Mouse (Mus musculus) forebrain, embryonic 15.5 days (tissue): ENCODE data around the gene Dbn1. TPM values are rescaled to one million over a fixed set of nuclear protein-coding genes. Genes with fewer than 3 reads are reported as not detected.

ENCODE experiments used
- ATAC-seq: fragments of 200-750 bp; cut with Nextera tagmentation; replicated peaks from 2 replicates; pipeline ENCODE4 v1.8.0; 2017; ENCODE audit warnings: mild to moderate bottlenecking, moderate TSS enrichment, moderate library complexity
- H3K27ac ChIP-seq: fragments of 300-500 bp; sonication (generic); replicated peaks from 2 replicates; pipeline ENCODE4 v1.5.1; 2015; ENCODE audit warnings: mild to moderate bottlenecking, inconsistent platforms
- H3K27me3 ChIP-seq: fragments of 300-500 bp; sonication (generic); 2 replicates; pipeline ENCODE4 v1.6.1; 2015; ENCODE audit warnings: inconsistent platforms
- H3K36me3 ChIP-seq: fragments of 300-500 bp; sonication (generic); 2 replicates; pipeline ENCODE4 v1.6.1; 2015; ENCODE audit warnings: mild to moderate bottlenecking, inconsistent platforms
- H3K4me1 ChIP-seq: fragments of 300-500 bp; sonication (generic); 2 replicates; pipeline ENCODE4 v1.6.1; 2015; ENCODE audit warnings: inconsistent platforms
- H3K4me2 ChIP-seq: fragments of 300-500 bp; sonication (generic); replicated peaks from 2 replicates; pipeline ENCODE4 v1.6.1; 2015; ENCODE audit warnings: mild to moderate bottlenecking, inconsistent platforms
- H3K4me3 ChIP-seq: fragments of 300-500 bp; sonication (generic); 2 replicates; pipeline ENCODE4 v1.5.1; 2015; ENCODE audit warnings: mild to moderate bottlenecking, inconsistent platforms
- H3K9ac ChIP-seq: fragments of 300-500 bp; sonication (generic); replicated peaks from 2 replicates; pipeline ENCODE4 v1.6.1; 2015; ENCODE audit warnings: mild to moderate bottlenecking, inconsistent platforms
- H3K9me3 ChIP-seq: fragments of 300-500 bp; sonication (generic); 2 replicates; pipeline ENCODE4 v1.6.1; 2016; ENCODE audit warnings: inconsistent platforms
- WGBS: fragments of 180-500 bp; shearing (Covaris S2); methylation state at CpG from one replicate; pipeline ENCODE4 v1.1.7; 2015; ENCODE audit warnings: mixed read lengths; 5-methylcytosine and 5-hydroxymethylcytosine counted together
- polyA plus RNA-seq: library from polyadenylated mRNA; unstranded; fragments of >200 nt; fragmentation: Nextera tagmentation; extraction: Ambion mirVana; gene quantifications from 2 replicates; pipeline ENCODE4 v1.2.1, GENCODE M21; 2015

The Dbn1 gene
- 732 and 750 TPM in 2 replicates for polyA plus RNA-seq

DNA sequence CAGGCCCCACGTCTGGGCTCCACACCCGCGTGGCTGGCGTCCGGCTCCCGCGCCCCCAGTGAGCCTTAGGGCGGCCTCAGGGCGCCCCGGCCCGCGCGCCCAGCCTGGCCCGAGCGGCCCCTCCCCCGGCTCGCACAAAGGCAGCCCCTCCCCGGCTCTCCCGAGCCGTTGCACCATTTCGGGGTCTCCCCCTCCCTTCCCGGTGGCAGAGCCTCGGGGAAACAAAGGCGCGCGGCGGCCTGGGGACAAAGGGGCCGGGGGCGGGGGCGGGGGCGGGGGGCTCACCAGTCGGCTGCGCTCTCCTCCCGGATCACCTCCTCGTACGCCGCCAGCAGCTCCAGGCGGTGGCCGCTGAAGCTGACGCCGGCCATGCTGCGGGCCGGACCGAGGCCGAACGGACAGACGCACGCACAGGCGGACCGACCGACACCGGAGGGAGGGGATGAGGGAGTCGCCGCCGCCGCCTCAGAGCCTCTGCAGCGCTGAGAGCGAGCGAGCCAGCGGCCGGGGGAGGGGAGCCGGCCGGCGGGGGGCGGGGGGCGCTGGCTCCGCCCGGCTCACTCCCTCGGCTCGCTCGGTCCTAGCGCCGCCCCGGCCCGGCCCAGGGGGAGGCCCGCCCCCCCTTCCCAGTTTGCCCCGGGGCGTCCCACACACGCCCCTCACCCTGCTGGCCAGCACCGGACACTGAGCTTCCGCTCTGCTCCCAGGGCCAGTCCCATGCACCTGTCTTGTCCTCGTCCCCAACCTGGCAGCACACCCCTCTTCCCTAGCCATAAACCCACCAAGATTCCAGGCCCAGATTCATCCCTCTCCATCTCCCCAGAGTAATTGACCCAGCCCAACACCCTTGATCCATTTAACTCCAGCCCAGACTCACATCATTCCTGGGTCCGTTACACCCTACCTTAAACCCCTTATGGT lies at the start of gene Dbn1:
TSS of gene Dbn1 (minus strand) at position 534 of the 921 bp plus-strand sequence.
- peak within 1 kb of the TSS; percentile 99 for H3K9ac ChIP-seq
- H3K36me3 ChIP-seq: peaks cover 3% of the 10 kb centered on the region; the same call in 1 of the 2 replicates
- under 1% methylated on average over 62 of the region's 83 CpGs for WGBS
- no peaks in the 10 kb centered on the region for H3K9me3 ChIP-seq
- peaks cover 42% of the 10 kb centered on the region for H3K4me1 ChIP-seq
- peak within 1 kb of the TSS; percentile 96 for H3K4me2 ChIP-seq
- H3K27ac ChIP-seq: peak within 1 kb of the TSS; percentile 98
- ATAC-seq: peak; percentile 84
- no peaks in the 10 kb centered on the region for H3K27me3 ChIP-seq
- peak within 1 kb of the TSS; percentile 73 for H3K4me3 ChIP-seq

DNA sequence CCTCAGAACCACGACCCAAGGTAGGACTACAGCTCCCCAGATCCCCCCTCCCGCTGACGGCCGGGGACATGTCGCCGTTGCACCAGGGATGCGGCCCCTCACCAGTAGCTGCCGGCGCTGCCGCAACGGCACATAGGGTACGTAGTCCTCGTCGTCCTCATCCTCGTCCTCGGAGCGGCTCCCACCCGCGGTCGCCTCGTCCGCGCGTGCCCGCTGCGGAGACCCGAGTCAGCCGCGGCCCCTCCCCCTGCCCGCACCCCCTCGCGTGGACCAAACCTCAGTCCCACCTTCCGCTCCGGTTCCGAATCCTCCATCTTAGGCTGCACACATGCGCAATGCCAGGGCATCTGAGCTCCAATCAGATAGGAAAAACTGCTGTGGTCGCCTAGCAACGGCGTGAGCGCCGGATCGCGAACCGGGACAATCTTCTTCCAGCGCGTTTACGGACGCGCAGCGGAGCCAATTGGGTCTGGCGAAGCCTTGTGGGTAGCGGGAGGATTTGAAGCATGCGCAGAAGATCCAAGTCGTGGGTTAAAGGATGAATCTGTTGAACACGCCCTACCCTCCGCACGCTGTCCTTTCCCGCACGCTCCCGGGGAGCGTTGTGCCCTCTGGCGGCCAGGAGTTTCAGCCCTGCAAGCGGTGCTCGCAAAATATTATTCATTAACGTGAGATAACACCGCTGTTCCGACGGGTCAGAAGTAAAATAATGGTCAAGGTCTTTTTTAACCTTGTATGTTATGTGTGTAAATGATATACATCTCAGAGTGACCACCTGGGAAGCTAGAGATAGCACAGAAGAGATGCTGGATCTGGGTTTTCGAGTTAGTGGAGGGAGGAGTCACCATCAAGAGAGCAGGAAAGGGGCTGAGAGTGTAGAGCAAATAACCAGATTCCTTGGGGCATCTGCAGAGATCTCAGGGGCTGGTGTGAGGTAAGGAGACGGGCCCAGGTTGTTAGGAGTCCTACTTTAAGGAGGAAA lies 48.6 kb upstream of the Dbn1 start, which contains the start of gene Ddx41:
TSS of gene Ddx41 (minus strand) at position 465 of the 982 bp plus-strand sequence.
- WGBS: under 1% methylated on average over 66 of the region's 70 CpGs
- peaks cover 75% of the 10 kb centered on the region for H3K36me3 ChIP-seq
- ATAC-seq: peak; percentile 98
- H3K9me3 ChIP-seq: no peaks in the 10 kb centered on the region
- no peaks in the 10 kb centered on the region for H3K27me3 ChIP-seq
- H3K4me2 ChIP-seq: peak within 1 kb of the TSS; percentile 94
- H3K27ac ChIP-seq: peak within 1 kb of the TSS; percentile 86
- peaks cover 22% of the 10 kb centered on the region for H3K4me1 ChIP-seq
- peak within 1 kb of the TSS; percentile 99 for H3K4me3 ChIP-seq
- peak within 1 kb of the TSS; percentile 91 for H3K9ac ChIP-seq

- Histone ChIP-seq H3K27me3 (no peaks in the 10 kb centered on the region), H3K4me2 (peak overlapping the region; percentile 94), H3K9me3 (no peaks in the 10 kb centered on the region), H3K4me3 (peak overlapping the region; percentile 99), H3K36me3 (peaks cover 73% of the 10 kb centered on the region), H3K27ac (peak overlapping the region; percentile 86), H3K9ac (peak overlapping the region; percentile 91), H3K4me1 (peaks cover 22% of the 10 kb centered on the region)
- 20% methylated on average over 17 of the region's 17 CpGs for WGBS
- ATAC-seq: no peak
These were observed 47.9 kb upstream of the Dbn1 start for GRCm38 (mm10) chr13:55535796-55536193.

DNA sequence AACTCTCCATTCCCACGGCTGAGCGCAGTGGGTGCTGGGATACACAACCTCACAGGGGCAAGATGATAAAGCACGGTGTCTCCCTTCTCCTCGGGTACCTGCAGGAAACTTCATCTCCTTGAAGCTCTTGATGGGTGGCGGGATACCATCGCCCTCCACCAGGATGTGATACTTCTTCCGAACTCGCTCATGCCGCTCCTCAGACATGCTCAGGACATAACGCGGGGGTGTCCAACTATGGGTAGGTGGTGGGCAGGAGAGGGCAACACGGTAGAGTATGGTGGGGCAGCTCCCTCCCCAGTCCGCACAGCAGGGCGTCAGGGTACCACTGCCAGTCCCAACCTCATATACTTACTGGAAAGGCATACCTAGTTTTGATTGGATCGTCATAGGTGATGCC lies 47.3 kb upstream of the Dbn1 start:
- Histone ChIP-seq H3K9me3 (no peaks in the 10 kb centered on the region), H3K9ac (peak overlapping the region; percentile 91; the same call in 1 of the 2 replicates), H3K27me3 (no peaks in the 10 kb centered on the region), H3K27ac (no peak overlapping the region), H3K4me3 (peak overlapping the region; percentile 99), H3K4me2 (peak overlapping the region; percentile 94), H3K36me3 (peaks cover 73% of the 10 kb centered on the region), H3K4me1 (peaks cover 22% of the 10 kb centered on the region)
- no peak for ATAC-seq
- WGBS: 93% methylated on average over 15 of the region's 15 CpGs

DNA sequence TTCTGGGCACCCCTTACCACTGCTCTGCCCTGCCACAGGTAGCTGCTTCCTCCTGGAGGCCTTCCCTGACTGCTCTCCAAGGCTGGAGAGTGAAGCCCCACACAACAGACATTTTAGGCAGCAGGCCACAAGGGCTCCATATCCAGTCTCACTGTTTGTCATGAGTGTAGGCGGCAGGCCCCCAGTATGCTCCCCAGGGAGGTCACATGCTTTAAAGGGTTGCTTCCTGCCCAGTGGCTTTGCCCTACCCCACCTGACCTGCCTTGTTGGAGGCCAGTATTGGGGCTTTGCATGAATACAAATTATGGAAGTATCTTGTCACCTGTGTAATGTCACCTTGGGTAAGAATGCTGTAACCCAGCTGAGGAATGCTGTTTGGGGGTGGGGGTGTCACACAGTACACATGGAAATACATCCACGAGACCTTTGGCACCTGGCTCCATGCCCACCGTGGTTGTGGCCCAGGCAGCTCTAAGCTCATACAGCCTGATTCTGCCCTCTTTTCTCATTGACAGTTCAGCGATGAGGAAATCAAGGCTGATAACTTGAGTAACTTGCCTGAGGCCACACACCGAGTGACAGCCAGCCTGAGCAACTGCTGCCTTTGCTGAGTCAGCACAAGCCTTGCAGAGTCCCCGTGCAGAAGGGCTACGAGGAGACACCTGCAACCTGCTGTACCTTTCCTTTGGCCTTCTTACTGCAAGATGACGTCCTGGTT lies 41.4 kb upstream of the Dbn1 start, which contains the start of gene Dok3:
TSS of gene Dok3 (minus strand) at position 99 of the 718 bp plus-strand sequence.
- no peak for ATAC-seq
- H3K27me3 ChIP-seq: no peaks in the 10 kb centered on the region
- WGBS: 83% methylated on average over 8 of the region's 8 CpGs
- peaks cover 50% of the 10 kb centered on the region for H3K36me3 ChIP-seq
- H3K27ac ChIP-seq: no peak within 1 kb of the TSS
- H3K4me2 ChIP-seq: no peak within 1 kb of the TSS
- H3K9me3 ChIP-seq: no peaks in the 10 kb centered on the region
- no peak within 1 kb of the TSS for H3K4me3 ChIP-seq
- 0 out of 2 replicates have a peak, but pooled peaks cover 3% of the 10 kb centered on the region for H3K4me1 ChIP-seq
- H3K9ac ChIP-seq: no peak within 1 kb of the TSS

DNA sequence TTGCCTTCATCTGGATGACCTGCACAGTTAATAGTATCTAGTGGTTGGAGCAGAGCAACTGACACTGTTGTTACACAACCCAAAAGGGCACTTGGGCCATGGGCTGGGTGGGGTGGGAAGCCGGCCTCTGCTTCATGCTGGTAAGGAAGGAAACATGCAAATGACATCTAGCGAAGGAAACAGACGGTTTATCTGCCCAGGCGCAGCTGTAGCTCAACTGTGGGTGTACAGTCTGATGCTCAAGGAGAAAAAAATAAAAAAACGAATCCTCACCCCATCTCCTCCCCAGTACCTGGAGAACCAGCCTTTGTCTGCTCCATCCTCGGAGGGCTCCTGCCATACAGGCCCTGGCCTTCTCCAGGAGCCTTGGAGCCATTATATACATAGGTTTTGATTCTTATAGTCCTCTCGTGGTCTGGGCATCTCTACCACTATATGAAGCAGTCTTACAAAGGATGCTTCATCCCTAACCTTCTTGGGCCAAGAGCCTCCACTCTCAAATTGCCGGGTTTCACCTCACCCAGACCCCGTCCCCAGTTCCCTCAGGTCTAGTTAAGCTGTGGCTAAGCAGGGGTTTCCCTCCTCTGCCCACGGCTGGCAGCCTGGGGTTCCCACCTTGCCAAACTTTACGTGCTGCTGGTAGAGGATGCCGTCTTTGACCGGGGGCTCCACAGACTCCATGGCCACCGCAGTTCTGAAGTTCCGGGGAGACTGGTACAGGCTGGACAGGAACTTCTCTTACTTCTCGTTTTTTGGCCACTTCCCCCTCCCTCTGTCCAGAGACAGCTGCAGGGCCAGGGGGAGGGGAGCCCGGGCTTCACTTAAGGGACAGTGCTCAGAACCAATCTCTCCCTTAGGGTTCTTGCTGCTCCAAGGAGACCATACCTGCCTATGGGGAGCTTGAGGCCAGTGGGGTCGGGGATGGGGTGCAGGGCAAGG lies 40.2 kb upstream of the Dbn1 start:
- no peaks in the 10 kb centered on the region for H3K4me1 ChIP-seq
- no peak overlapping the region for H3K27ac ChIP-seq
- H3K36me3 ChIP-seq: peaks cover 37% of the 10 kb centered on the region
- H3K4me3 ChIP-seq: no peak overlapping the region
- no peak overlapping the region for H3K4me2 ChIP-seq
- H3K9me3 ChIP-seq: no peaks in the 10 kb centered on the region
- H3K9ac ChIP-seq: no peak overlapping the region
- ATAC-seq: no peak
- no peaks in the 10 kb centered on the region for H3K27me3 ChIP-seq
- 82% methylated on average over 18 of the region's 18 CpGs for WGBS

DNA sequence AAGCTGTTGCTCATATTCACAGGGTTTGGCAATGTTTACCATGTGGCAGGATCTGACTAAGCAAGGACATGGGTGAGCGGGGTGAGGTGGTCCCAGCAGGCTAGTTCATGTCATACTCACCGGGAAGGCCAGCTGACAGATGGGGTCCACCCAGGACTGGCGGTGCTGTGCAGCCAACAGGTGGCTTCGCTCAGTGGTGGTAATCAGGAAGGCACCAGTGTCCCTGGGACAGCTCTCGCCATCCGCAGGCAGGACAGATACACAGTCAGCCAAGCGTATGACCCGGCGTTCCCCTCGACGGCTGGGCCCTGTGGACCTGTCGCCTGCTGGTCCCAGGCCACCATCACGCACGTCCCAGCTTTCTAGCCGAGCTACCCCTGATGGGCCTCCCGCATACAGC lies 39.3 kb upstream of the Dbn1 start:
- no peak overlapping the region for H3K9ac ChIP-seq
- no peaks in the 10 kb centered on the region for H3K27me3 ChIP-seq
- no peaks in the 10 kb centered on the region for H3K9me3 ChIP-seq
- WGBS: 88% methylated on average over 16 of the region's 16 CpGs
- H3K4me2 ChIP-seq: no peak overlapping the region
- no peak overlapping the region for H3K4me3 ChIP-seq
- peaks cover 29% of the 10 kb centered on the region for H3K36me3 ChIP-seq
- no peaks in the 10 kb centered on the region for H3K4me1 ChIP-seq
- H3K27ac ChIP-seq: no peak overlapping the region
- ATAC-seq: no peak

- H3K36me3 ChIP-seq: peaks cover 16% of the 10 kb centered on the region
- no peaks in the 10 kb centered on the region for H3K9me3 ChIP-seq
- H3K4me3 ChIP-seq: no peak overlapping the region
- 83% methylated on average over 16 of the region's 16 CpGs for WGBS
- H3K9ac ChIP-seq: no peak overlapping the region
- no peaks in the 10 kb centered on the region for H3K4me1 ChIP-seq
- ATAC-seq: no peak
- H3K27me3 ChIP-seq: no peaks in the 10 kb centered on the region
- H3K4me2 ChIP-seq: no peak overlapping the region
- H3K27ac ChIP-seq: no peak overlapping the region
These were observed 38.0 kb upstream of the Dbn1 start for GRCm38 (mm10) chr13:55525733-55526553.

DNA sequence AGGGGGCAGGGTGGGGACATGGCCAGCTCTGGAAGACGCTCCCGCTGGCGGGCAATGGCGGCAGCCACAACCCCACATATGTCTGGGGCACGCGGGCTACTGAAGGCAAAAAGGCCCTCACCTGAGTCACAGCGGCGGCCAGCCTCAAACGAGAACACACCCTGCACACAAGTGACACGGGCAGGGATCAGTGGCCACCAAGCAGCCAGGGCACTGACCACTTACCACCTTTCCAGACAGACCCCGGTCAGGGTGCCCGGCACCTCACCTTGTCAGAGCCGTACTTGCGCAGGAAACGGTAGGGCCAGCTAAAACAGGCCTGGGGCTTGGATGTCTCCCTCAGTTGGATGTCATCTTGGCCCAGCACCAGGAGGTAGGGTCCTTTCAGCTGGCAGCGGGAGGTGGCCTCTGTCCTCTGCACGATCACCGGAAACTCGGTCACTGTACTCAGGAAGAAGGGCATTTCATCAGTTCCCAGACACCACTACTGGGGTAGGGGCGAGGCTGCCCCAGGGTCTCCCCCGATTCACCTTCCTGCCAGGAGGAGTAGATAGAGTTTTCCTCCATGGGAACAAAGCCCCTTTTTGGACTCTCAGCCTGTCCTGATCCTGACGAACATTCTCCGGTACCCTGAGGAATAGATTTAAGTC lies 36.2 kb upstream of the Dbn1 start:
- 88% methylated on average over 23 of the region's 23 CpGs for WGBS
- ATAC-seq: no peak
- H3K4me1 ChIP-seq: no peaks in the 10 kb centered on the region

More for the DNA sequence above, 36.2 kb upstream of the Dbn1 start:
- no peak overlapping the region for H3K9ac ChIP-seq
- H3K4me3 ChIP-seq: no peak overlapping the region
- H3K27me3 ChIP-seq: no peaks in the 10 kb centered on the region; the same call in 1 of the 2 replicates
- peaks cover 2% of the 10 kb centered on the region; the same call in 1 of the 2 replicates for H3K36me3 ChIP-seq
- no peak overlapping the region for H3K27ac ChIP-seq
- no peak overlapping the region for H3K4me2 ChIP-seq
- H3K9me3 ChIP-seq: no peaks in the 10 kb centered on the region
